Mouse (Mus musculus) lung, embryonic 15.5 days (tissue): ENCODE measurements around the gene Krt7. TPM values are rescaled to one million over a fixed set of nuclear protein-coding genes. Genes with fewer than 3 reads are reported as not detected.
A peak's percentile ranks its signal among the peaks of the same experiment; 100 is the strongest.

Experiments
- ATAC-seq: fragments of 200-750 bp; cut with Nextera tagmentation; 2 replicates; pipeline ENCODE4 v1.8.0; 2017; ENCODE audit warnings: moderate number of reproducible peaks, borderline replicate concordance; ENCODE audit not compliant: low FRiP score, low TSS enrichment; ENCODE audit errors: extremely low read depth
- H3K27ac ChIP-seq: fragments of 300-500 bp; sonication (generic); 2 replicates; pipeline ENCODE4 v1.5.1; 2015; ENCODE audit warnings: moderate library complexity, mild to moderate bottlenecking, inconsistent platforms
- H3K27me3 ChIP-seq: fragments of 300-500 bp; sonication (generic); 2 replicates; pipeline ENCODE4 v1.6.1; 2015; ENCODE audit warnings: inconsistent platforms
- H3K36me3 ChIP-seq: fragments of 300-500 bp; sonication (generic); 2 replicates; pipeline ENCODE4 v1.6.1; 2015; ENCODE audit warnings: inconsistent platforms
- H3K4me1 ChIP-seq: fragments of 300-500 bp; sonication (generic); 2 replicates; pipeline ENCODE4 v1.6.1; 2015; ENCODE audit warnings: inconsistent platforms
- H3K4me2 ChIP-seq: fragments of 300-500 bp; sonication (generic); 2 replicates; pipeline ENCODE4 v1.6.1; 2015; ENCODE audit warnings: inconsistent platforms, mild to moderate bottlenecking, moderate library complexity
- H3K4me3 ChIP-seq: fragments of 300-500 bp; sonication (generic); 2 replicates; pipeline ENCODE4 v1.5.1; 2015; ENCODE audit warnings: mild to moderate bottlenecking, inconsistent platforms
- H3K9ac ChIP-seq: fragments of 300-500 bp; sonication (generic); 2 replicates; pipeline ENCODE4 v1.6.1; 2015; ENCODE audit warnings: inconsistent platforms
- H3K9me3 ChIP-seq: fragments of 300-500 bp; sonication (generic); 2 replicates; pipeline ENCODE4 v1.6.1; 2016; ENCODE audit warnings: inconsistent platforms
- WGBS: fragments of 180-500 bp; shearing (Covaris S2); methylation state at CpG from one replicate; pipeline ENCODE4 v1.1.7; 2015; 5-methylcytosine and 5-hydroxymethylcytosine counted together
- polyA plus RNA-seq: library from polyadenylated mRNA; unstranded; fragments of >200 nt; fragmentation: Nextera tagmentation; extraction: Ambion mirVana; gene quantifications from 2 replicates; pipeline ENCODE4 v1.2.1, GENCODE M21; 2015

The Krt7 gene
- polyA plus RNA-seq: 152 and 158 TPM in 2 replicates

- Histone ChIP-seq H3K27me3 (peaks cover 19% of the 10 kb centered on the region), H3K4me3 (peak within 1 kb of the TSS; percentile 44), H3K36me3 (no peaks in the 10 kb centered on the region), H3K4me1 (peaks cover 15% of the 10 kb centered on the region; the same call in 1 of the 2 replicates), H3K9ac (peak within 1 kb of the TSS; percentile 45), H3K27ac (peak within 1 kb of the TSS; percentile 89), H3K9me3 (no peaks in the 10 kb centered on the region), H3K4me2 (peak within 1 kb of the TSS; percentile 55)
- 31% methylated on average over 2 of the region's 2 CpGs for WGBS
- peak; percentile 81 for ATAC-seq
Measured at GRCm38 (mm10) chr15:101410775-101411174, at the start of gene Krt7. Krt7 (plus strand) TSS chr15:101411043.

GRCm38 (mm10) chr15:101362393-101363010 lies 48.3 kb upstream of the Krt7 start:
- Histone ChIP-seq H3K4me3 (no peak overlapping the region), H3K27ac (no peak overlapping the region), H3K4me1 (peaks cover 31% of the 10 kb centered on the region), H3K9ac (no peak overlapping the region), H3K36me3 (no peaks in the 10 kb centered on the region), H3K27me3 (no peaks in the 10 kb centered on the region), H3K4me2 (no peak overlapping the region), H3K9me3 (no peaks in the 10 kb centered on the region)
- WGBS: 50% methylated on average over 4 of the region's 4 CpGs
- no peak for ATAC-seq

- no peaks in the 10 kb centered on the region for H3K9me3 ChIP-seq
- H3K9ac ChIP-seq: no peak overlapping the region
- no peak for ATAC-seq
- no peak overlapping the region for H3K4me2 ChIP-seq
- H3K27me3 ChIP-seq: no peaks in the 10 kb centered on the region
- peaks cover 41% of the 10 kb centered on the region for H3K4me1 ChIP-seq
- no peaks in the 10 kb centered on the region for H3K36me3 ChIP-seq
- H3K27ac ChIP-seq: no peak overlapping the region
- 75% methylated on average over 6 of the region's 6 CpGs for WGBS
- no peak overlapping the region for H3K4me3 ChIP-seq
Measured at GRCm38 (mm10) chr15:101363933-101364332, 46.9 kb upstream of the Krt7 start.

DNA sequence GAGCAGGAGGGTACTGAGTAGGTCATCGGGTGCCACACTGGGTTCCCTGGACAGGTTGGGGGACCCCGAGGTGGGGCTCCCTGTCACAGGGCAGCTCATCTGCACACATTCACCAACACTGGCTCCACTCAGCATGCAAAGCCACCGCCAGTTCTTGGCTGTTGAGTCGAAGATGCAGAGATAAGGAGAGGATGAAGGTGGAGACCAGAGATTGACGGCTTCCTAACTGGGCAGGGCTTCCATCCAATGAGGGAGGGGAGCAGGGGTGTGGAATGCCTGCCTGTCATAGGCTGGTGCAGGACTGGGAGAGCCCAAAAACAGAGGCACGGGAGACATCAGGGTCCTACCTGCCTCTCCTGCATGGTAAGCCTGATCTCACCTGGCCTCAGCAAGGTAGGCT lies 46.4 kb upstream of the Krt7 start:
- peaks cover 45% of the 10 kb centered on the region for H3K4me1 ChIP-seq
- no peaks in the 10 kb centered on the region for H3K27me3 ChIP-seq
- 41% methylated on average over 6 of the region's 6 CpGs for WGBS
- no peaks in the 10 kb centered on the region for H3K9me3 ChIP-seq
- no peak overlapping the region for H3K27ac ChIP-seq
- H3K9ac ChIP-seq: no peak overlapping the region
- no peak overlapping the region for H3K4me3 ChIP-seq
- no peak overlapping the region for H3K4me2 ChIP-seq
- no peak for ATAC-seq
- H3K36me3 ChIP-seq: no peaks in the 10 kb centered on the region

GRCm38 (mm10) chr15:101364891-101365671 lies 45.8 kb upstream of the Krt7 start:
- Histone ChIP-seq H3K9me3 (no peaks in the 10 kb centered on the region), H3K9ac (no peak overlapping the region), H3K27me3 (no peaks in the 10 kb centered on the region), H3K4me1 (peaks cover 52% of the 10 kb centered on the region), H3K4me3 (no peak overlapping the region), H3K36me3 (no peaks in the 10 kb centered on the region), H3K4me2 (no peak overlapping the region), H3K27ac (0 out of 2 replicates have a peak overlapping the region, but pooled peaks have one; percentile 7)
- WGBS: 54% methylated on average over 7 of the region's 7 CpGs
- no peak for ATAC-seq

DNA sequence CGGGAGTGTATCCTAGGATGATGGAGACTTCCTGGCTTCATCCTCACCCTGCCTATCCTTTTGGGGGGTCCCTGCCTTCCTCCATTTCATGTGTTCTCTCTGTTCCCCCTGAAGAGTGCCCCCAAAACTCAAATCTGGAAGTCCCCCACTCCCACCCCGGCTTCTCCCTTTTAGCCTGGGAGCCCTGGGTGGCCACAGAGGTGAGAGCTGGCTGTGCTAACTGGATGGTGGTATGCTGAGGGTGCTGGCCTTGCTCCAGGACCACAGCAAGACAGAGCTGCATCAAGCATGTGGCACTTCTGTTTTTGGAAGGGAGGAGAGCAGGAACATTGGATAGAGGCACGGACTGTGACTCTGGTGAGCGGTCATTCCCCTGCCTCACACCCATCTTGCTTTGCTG lies 45.1 kb upstream of the Krt7 start:
- H3K4me1 ChIP-seq: peaks cover 58% of the 10 kb centered on the region
- 53% methylated on average over 4 of the region's 4 CpGs for WGBS
- H3K27ac ChIP-seq: no peak overlapping the region

GRCm38 (mm10) chr15:101366482-101366881 lies 44.4 kb upstream of the Krt7 start:
- no peak for ATAC-seq
- 26% methylated on average over 3 of the region's 3 CpGs for WGBS
- H3K9me3 ChIP-seq: no peaks in the 10 kb centered on the region
- H3K36me3 ChIP-seq: no peaks in the 10 kb centered on the region
- H3K9ac ChIP-seq: no peak overlapping the region
- no peak overlapping the region for H3K27ac ChIP-seq
- H3K27me3 ChIP-seq: no peaks in the 10 kb centered on the region
- H3K4me2 ChIP-seq: no peak overlapping the region
- H3K4me3 ChIP-seq: no peak overlapping the region
- H3K4me1 ChIP-seq: peaks cover 66% of the 10 kb centered on the region

More for the DNA sequence above, 45.1 kb upstream of the Krt7 start:
- Histone ChIP-seq H3K9ac (no peak overlapping the region), H3K9me3 (no peaks in the 10 kb centered on the region), H3K4me2 (no peak overlapping the region), H3K27me3 (no peaks in the 10 kb centered on the region), H3K4me3 (no peak overlapping the region), H3K36me3 (no peaks in the 10 kb centered on the region)
- no peak for ATAC-seq

GRCm38 (mm10) chr15:101366926-101367325 lies 43.9 kb upstream of the Krt7 start:
- H3K27me3 ChIP-seq: no peaks in the 10 kb centered on the region

GRCm38 (mm10) chr15:101367497-101367896 lies 43.3 kb upstream of the Krt7 start:
- Histone ChIP-seq H3K27me3 (no peaks in the 10 kb centered on the region), H3K9ac (no peak overlapping the region), H3K4me3 (no peak overlapping the region), H3K27ac (no peak overlapping the region), H3K9me3 (no peaks in the 10 kb centered on the region), H3K4me2 (no peak overlapping the region), H3K4me1 (peaks cover 72% of the 10 kb centered on the region), H3K36me3 (no peaks in the 10 kb centered on the region)
- WGBS: 69% methylated on average over 8 of the region's 8 CpGs
- ATAC-seq: no peak

More at GRCm38 (mm10) chr15:101366926-101367325, 43.9 kb upstream of the Krt7 start:
- H3K4me3 ChIP-seq: no peak overlapping the region
- H3K27ac ChIP-seq: no peak overlapping the region
- ATAC-seq: no peak
- 48% methylated on average over 2 of the region's 2 CpGs for WGBS
- no peaks in the 10 kb centered on the region for H3K36me3 ChIP-seq
- H3K9ac ChIP-seq: no peak overlapping the region
- no peaks in the 10 kb centered on the region for H3K9me3 ChIP-seq
- no peak overlapping the region for H3K4me2 ChIP-seq
- H3K4me1 ChIP-seq: peaks cover 66% of the 10 kb centered on the region

DNA sequence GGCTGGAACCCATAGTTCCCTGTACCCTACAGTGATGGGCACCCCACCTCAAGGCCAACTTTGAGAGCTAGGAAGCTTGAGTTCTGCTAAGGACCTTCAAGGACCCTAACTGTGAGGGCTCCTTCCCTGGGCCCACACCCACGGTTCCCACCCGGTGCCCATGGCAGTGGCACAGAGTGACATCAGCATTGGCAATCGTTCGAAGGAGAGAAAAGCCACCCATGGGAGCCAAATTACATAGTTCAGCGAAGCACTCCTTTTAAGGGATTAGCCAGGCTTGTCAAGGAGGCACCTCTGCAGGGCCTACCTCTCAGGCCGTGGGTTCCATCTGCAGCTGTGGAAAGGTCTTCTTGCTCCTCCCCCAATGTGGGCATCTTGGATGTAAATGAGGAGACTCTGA lies 42.8 kb upstream of the Krt7 start:
- Histone ChIP-seq H3K4me3 (no peak overlapping the region), H3K27me3 (no peaks in the 10 kb centered on the region), H3K4me1 (peaks cover 77% of the 10 kb centered on the region), H3K36me3 (no peaks in the 10 kb centered on the region), H3K27ac (no peak overlapping the region), H3K9ac (no peak overlapping the region), H3K9me3 (no peaks in the 10 kb centered on the region), H3K4me2 (no peak overlapping the region)
- WGBS: 74% methylated on average over 6 of the region's 6 CpGs
- ATAC-seq: no peak

DNA sequence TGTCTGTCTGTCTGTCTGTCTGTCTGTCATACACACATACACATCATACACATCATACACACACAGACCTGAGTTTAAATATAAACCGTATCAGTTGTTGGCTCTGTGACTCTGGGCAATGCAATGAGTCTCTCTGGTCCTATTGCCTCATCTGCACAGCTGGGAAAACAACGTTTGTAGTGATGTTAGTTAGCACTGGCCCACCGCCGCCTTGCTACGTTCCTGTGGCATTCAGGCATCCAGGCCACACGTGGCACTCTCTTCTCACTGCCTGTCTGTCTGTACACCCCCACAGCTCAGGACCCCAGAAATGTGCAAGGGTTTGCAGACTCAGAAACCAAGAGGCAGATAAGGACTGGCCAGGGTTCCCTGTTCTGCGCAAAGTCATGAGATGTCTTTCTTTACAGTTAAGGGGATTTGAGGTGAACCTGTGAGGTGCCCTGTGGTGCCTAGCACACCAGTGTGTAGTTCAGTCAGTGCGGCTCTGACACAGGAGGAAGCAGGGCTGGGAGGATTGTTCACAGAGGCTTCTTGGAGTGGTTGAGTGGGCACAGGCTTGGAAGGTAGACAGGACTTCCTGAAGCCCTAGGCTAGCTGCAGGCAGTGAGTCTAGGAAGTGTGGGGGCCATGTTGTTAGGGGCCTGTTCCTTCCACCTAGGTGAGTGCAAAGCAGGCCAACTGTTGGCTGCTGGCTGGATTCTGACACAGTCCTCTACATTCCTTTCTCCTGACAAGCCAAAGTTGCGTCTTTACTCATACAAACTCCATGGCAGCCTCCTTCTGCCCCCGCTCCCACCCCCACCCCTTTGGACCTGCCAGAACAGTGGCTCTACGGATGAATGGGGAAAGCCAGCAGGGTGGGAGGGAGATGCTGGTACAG lies 42.1 kb upstream of the Krt7 start:
- Histone ChIP-seq H3K4me1 (peaks cover 79% of the 10 kb centered on the region), H3K4me2 (no peak overlapping the region), H3K9me3 (no peaks in the 10 kb centered on the region), H3K27me3 (no peaks in the 10 kb centered on the region), H3K27ac (peak overlapping the region; percentile 91), H3K9ac (no peak overlapping the region), H3K36me3 (no peaks in the 10 kb centered on the region), H3K4me3 (no peak overlapping the region)
- WGBS: 51% methylated on average over 11 of the region's 11 CpGs
- no peak for ATAC-seq
